Comparison of ENCODE assay signal across 18 mouse cellular contexts in the genomic region with DNA sequence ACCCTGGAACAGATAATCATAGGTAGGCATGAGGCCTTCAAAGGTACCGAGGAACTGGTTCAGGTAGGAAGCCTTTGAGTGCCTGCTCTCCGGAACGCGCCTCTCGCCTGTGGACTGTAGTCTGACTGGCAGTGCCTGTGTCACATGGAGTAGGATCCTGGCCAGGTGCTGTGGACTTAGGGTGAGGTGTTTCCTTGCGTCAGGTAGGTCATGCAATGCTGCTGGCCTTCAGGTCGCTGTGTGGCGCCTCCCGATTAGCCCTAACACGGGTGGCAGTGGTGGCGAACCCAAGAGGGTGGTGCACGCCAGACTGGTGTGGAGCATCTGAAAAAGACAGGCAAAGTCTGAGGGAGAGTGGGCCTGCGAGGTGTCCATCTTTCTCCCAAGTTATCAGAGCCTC. TPM values are rescaled to one million over a fixed set of nuclear protein-coding genes. Genes with fewer than 3 reads are reported as not detected.
DNase-seq lines count a peak whose midpoint lies in the region; ATAC-seq and TF ChIP-seq lines count a peak whose summit lies in the region.
"Had no signal": no experiment of that assay in that cellular context is flagged by ENCODE, and none has a peak within 500 bp of the region (broad histone marks: within the 10 kb centered on the region; RNA-seq: fewer than 3 reads in every experiment).

No protein-coding gene starts in this region.

- DNase-seq in cerebellum, adult 9-11 months, result peak; percentile 51
- DNase-seq in cerebellum, postnatal 25 days, result no peak
- no peak for DNase-seq in midbrain, embryonic 11.5 days (ENCODE audit: low spot score, missing footprints)
- no peak for DNase-seq in hindbrain, postnatal 0 days (ENCODE audit: low spot score)
- DNase-seq in embryo, embryonic 11 days, result no peak
- DNase-seq: adrenal gland, postnatal 25 days; gastrocnemius, postnatal 10 days; heart, adult 2 months; kidney, postnatal 4 days; retina, postnatal 1 day had no signal

- 88% methylated on average over 13 of the region's 13 CpGs for WGBS in midbrain, embryonic 12.5 days
- WGBS in midbrain, embryonic 11.5 days, result 89% methylated on average over 13 of the region's 13 CpGs
- WGBS in hindbrain, embryonic 12.5 days, result 90% methylated on average over 13 of the region's 13 CpGs
- WGBS in hindbrain, postnatal 0 days, result 84% methylated on average over 13 of the region's 13 CpGs

- H3K4me2 ChIP-seq in midbrain, embryonic 12.5 days (replicated peaks), result 0 out of 2 replicates have a peak overlapping the region, but pooled peaks have one; percentile 86
- H3K4me2 ChIP-seq in midbrain, embryonic 11.5 days, result no peak overlapping the region
- peak overlapping the region; percentile 85; the same call in 1 of the 2 replicates for H3K4me2 ChIP-seq in hindbrain, embryonic 12.5 days (replicated peaks)
- H3K4me2 ChIP-seq in hindbrain, postnatal 0 days (ENCODE audit: low read depth, low read length), result peak overlapping the region; percentile 87
- H3K4me2 ChIP-seq: kidney, embryonic 15.5 days; liver, embryonic 15.5 days had no signal

- H3K4me1 ChIP-seq in midbrain, embryonic 12.5 days, result peaks cover 70% of the 10 kb centered on the region
- peaks cover 34% of the 10 kb centered on the region for H3K4me1 ChIP-seq in midbrain, embryonic 11.5 days (ENCODE audit: control insufficient read depth, insufficient read depth, low read length)
- H3K4me1 ChIP-seq in hindbrain, embryonic 12.5 days, result peaks cover 83% of the 10 kb centered on the region
- H3K4me1 ChIP-seq in hindbrain, postnatal 0 days (ENCODE audit: insufficient read depth, low read length), result peaks cover 27% of the 10 kb centered on the region

- TF ChIP-seq CTCF in hindbrain, postnatal 0 days (IDR thresholded peaks at IDR 0.05; ENCODE audit: low read depth), result no peak

- no peaks in the 10 kb centered on the region for H3K9me3 ChIP-seq in midbrain, embryonic 12.5 days
- no peaks in the 10 kb centered on the region for H3K9me3 ChIP-seq in midbrain, embryonic 11.5 days (ENCODE audit: control insufficient read depth, low read length)
- H3K9me3 ChIP-seq in hindbrain, embryonic 12.5 days (replicated peaks), result no peaks in the 10 kb centered on the region
- H3K9me3 ChIP-seq in hindbrain, postnatal 0 days (ENCODE audit: low read length), result no peaks in the 10 kb centered on the region
- H3K9me3 ChIP-seq: forebrain, embryonic 10.5 days; kidney, embryonic 15.5 days; liver, embryonic 15.5 days had no signal

- H3K27ac ChIP-seq in midbrain, embryonic 12.5 days (replicated peaks), result no peak overlapping the region
- H3K27ac ChIP-seq in midbrain, embryonic 11.5 days (ENCODE audit: low read depth, low read length), result no peak overlapping the region
- no peak overlapping the region for H3K27ac ChIP-seq in hindbrain, embryonic 12.5 days
- no peak overlapping the region for H3K27ac ChIP-seq in hindbrain, postnatal 0 days
- H3K27ac ChIP-seq: forebrain, embryonic 10.5 days; heart, adult 2 months; kidney, embryonic 15.5 days; liver, embryonic 15.5 days; stomach, postnatal 0 days had no signal

- H3K27me3 ChIP-seq in midbrain, embryonic 12.5 days, result peaks cover 12% of the 10 kb centered on the region
- peaks cover 2% of the 10 kb centered on the region; the same call in 1 of the 2 replicates for H3K27me3 ChIP-seq in midbrain, embryonic 11.5 days (ENCODE audit: control insufficient read depth, insufficient read depth, low read length)
- H3K27me3 ChIP-seq in hindbrain, embryonic 12.5 days, result peaks cover 18% of the 10 kb centered on the region
- H3K27me3 ChIP-seq in hindbrain, postnatal 0 days (ENCODE audit: insufficient read depth, low read length), result no peaks in the 10 kb centered on the region

- ATAC-seq in midbrain, embryonic 12.5 days (ENCODE audit: low FRiP score, low read depth), result no peak
- no peak for ATAC-seq in midbrain, embryonic 11.5 days (ENCODE audit: low FRiP score)
- no peak for ATAC-seq in hindbrain, embryonic 12.5 days (ENCODE audit: low FRiP score)
- no peak for ATAC-seq in hindbrain, postnatal 0 days
- ATAC-seq: intestine, postnatal 0 days had no signal

- no peak overlapping the region for H3K4me3 ChIP-seq in midbrain, embryonic 12.5 days
- H3K4me3 ChIP-seq in midbrain, embryonic 11.5 days (ENCODE audit: low read depth, low read length), result no peak overlapping the region
- no peak overlapping the region for H3K4me3 ChIP-seq in hindbrain, embryonic 12.5 days
- no peak overlapping the region for H3K4me3 ChIP-seq in hindbrain, postnatal 0 days (ENCODE audit: low read length)
- H3K4me3 ChIP-seq: forebrain, embryonic 10.5 days; heart, adult 2 months; kidney, embryonic 15.5 days; liver, embryonic 15.5 days had no signal

- H3K9ac ChIP-seq in midbrain, embryonic 12.5 days (replicated peaks), result no peak overlapping the region
- no peak overlapping the region for H3K9ac ChIP-seq in midbrain, embryonic 11.5 days (ENCODE audit: low read length)
- 0 out of 2 replicates have a peak overlapping the region, but pooled peaks have one; percentile 38 for H3K9ac ChIP-seq in hindbrain, embryonic 12.5 days
- no peak overlapping the region; the same call in 1 of the 2 replicates for H3K9ac ChIP-seq in hindbrain, postnatal 0 days (replicated peaks; ENCODE audit: low read length)
- H3K9ac ChIP-seq: kidney, embryonic 15.5 days; liver, embryonic 15.5 days had no signal

- no peaks in the 10 kb centered on the region for H3K36me3 ChIP-seq in midbrain, embryonic 12.5 days
- no peaks in the 10 kb centered on the region for H3K36me3 ChIP-seq in midbrain, embryonic 11.5 days (ENCODE audit: control insufficient read depth, insufficient read depth, low read length)
- no peaks in the 10 kb centered on the region for H3K36me3 ChIP-seq in hindbrain, embryonic 12.5 days
- H3K36me3 ChIP-seq in hindbrain, postnatal 0 days (ENCODE audit: insufficient read depth, low read length), result no peaks in the 10 kb centered on the region
- H3K36me3 ChIP-seq: kidney, embryonic 15.5 days; liver, embryonic 15.5 days had no signal

RNA-seq across cellular contexts. Expression of gene Rab6b, which starts 3.3 kb away (rescaled TPM):
- 38.2 and 47.2 TPM in 2 replicates for polyA plus RNA-seq in midbrain, embryonic 12.5 days (2016; fragmentation: Nextera tagmentation; extraction: Ambion mirVana)
- polyA plus RNA-seq in midbrain, embryonic 11.5 days (2014; fragmentation: Nextera tagmentation; extraction: Ambion mirVana), result 16.5 and 16.7 TPM in 2 replicates
- polyA plus RNA-seq in hindbrain, embryonic 12.5 days (2016; fragmentation: Nextera tagmentation; extraction: Ambion mirVana), result 58.0 and 62.5 TPM in 2 replicates
- 210 and 223 TPM in 2 replicates for total RNA-seq in hindbrain, postnatal 0 days (2014; rRNA removed)
- polyA plus RNA-seq in hindbrain, postnatal 0 days (2015; fragmentation: Nextera tagmentation; extraction: Ambion mirVana), result 139 and 155 TPM in 2 replicates
- total RNA-seq: MEL had no signal
